Mouse (Mus musculus) thymus, adult 2 months (tissue): ENCODE measurements at regions not wholly inside any gene's neighbourhood (a gene's known extent, or its start where the extent isn't known, plus 50 kb on each side); places are given as distances from the start of the nearest gene placed in this dataset.

Source experiments
- DNase-seq: peaks from one replicate; pipeline ENCODE4 v3.0.0; 2021
- H3K27ac ChIP-seq: fragments of 200-500 bp; 2 replicates; pipeline ENCODE4 v1.5.1; 2012; ENCODE audit warnings: low read length, control low read depth; ENCODE audit not compliant: control insufficient read depth, insufficient read depth
- H3K27me3 ChIP-seq: fragments of 200-500 bp; 2 replicates; pipeline ENCODE4 v1.6.1; 2012; ENCODE audit warnings: mild to moderate bottlenecking, low read length, moderate library complexity, mixed read lengths; ENCODE audit not compliant: control insufficient read depth, insufficient read depth
- H3K36me3 ChIP-seq: fragments of 200-500 bp; 2 replicates; pipeline ENCODE4 v1.6.1; 2012; ENCODE audit warnings: mild to moderate bottlenecking, low read length, moderate library complexity; ENCODE audit not compliant: control insufficient read depth, insufficient read depth
- H3K4me1 ChIP-seq: fragments of 200-500 bp; replicated peaks from 2 replicates; pipeline ENCODE4 v1.6.1; 2012; ENCODE audit warnings: low read length; ENCODE audit not compliant: control insufficient read depth, insufficient read depth
- H3K4me3 ChIP-seq: fragments of 200-500 bp; 2 replicates; pipeline ENCODE4 v1.5.1; 2012; ENCODE audit warnings: mild to moderate bottlenecking, low read length, control low read depth, moderate library complexity; ENCODE audit not compliant: control insufficient read depth, insufficient read depth
- CTCF ChIP-seq: fragments of 200-500 bp; IDR thresholded peaks from 2 replicates; pipeline ENCODE4 v1.5.1; 2012; ENCODE audit warnings: mild to moderate bottlenecking, control low read depth, low read length, moderate library complexity, borderline replicate concordance; ENCODE audit not compliant: control insufficient read depth, poor library complexity, insufficient read depth; ENCODE audit errors: extremely low read depth
- POLR2A ChIP-seq: fragments of 200-500 bp; IDR thresholded peaks from 2 replicates; pipeline ENCODE4 v1.6.1; 2012; ENCODE audit warnings: mild to moderate bottlenecking, low read length, control low read depth, moderate library complexity; ENCODE audit not compliant: control insufficient read depth, poor library complexity, insufficient read depth; ENCODE audit errors: extremely low read depth
- WGBS: fragments of 180-500 bp; shearing (Covaris S2); methylation state at CpG from one replicate; pipeline ENCODE4 v1.1.7; 2018; 5-methylcytosine and 5-hydroxymethylcytosine counted together

DNA sequence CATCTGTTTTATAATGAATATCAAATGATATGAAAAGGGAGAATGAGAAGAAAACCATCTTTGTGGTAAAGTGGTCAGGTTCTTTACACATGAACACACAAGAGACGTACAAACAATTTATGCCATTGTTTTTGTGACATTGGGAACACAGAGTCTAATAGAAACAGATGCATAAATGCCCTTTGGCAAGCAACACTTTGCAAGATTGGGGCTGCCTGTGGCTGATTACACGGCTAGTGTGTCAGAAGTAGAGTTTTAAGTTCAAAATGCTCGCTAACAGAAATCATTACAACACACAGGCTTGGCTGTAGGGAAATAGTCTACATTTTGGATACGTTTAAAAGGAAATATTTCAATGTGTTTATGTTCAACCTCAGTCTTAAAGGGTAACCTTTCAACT lies 228.5 kb upstream of the Npvf start:
- TF ChIP-seq POLR2A (no peak), CTCF (no peak)
- no peaks in the 10 kb centered on the region for H3K27me3 ChIP-seq
- no peak overlapping the region for H3K27ac ChIP-seq
- no peaks in the 10 kb centered on the region for H3K4me1 ChIP-seq
- no peak overlapping the region for H3K4me3 ChIP-seq
- DNase-seq: no peak
- WGBS: 87% methylated on average over 4 of the region's 4 CpGs
- H3K36me3 ChIP-seq: no peaks in the 10 kb centered on the region

DNA sequence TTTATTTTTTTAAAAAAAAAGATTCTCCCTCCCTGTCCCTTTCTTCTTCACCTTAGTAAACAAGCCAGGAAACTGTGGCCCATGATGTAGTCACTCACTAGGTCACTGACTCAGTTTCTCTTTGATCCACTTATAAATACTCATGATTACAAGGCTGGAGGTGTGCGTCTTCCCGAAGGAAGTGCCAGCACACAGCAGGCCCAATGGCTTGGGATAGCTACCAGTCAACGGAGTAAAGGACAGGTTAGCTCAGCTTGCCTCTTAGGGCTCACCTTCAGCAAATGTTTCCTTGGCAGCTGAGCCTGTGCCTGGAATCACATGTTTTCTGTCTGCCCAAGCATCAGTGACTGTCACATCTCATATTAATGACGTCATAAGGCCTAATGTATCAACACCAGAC lies 230.8 kb upstream of the Npvf start:
- DNase-seq: no peak
- H3K4me3 ChIP-seq: no peak overlapping the region
- no peaks in the 10 kb centered on the region for H3K27me3 ChIP-seq
- no peaks in the 10 kb centered on the region for H3K4me1 ChIP-seq
- 92% methylated on average over 4 of the region's 4 CpGs for WGBS
- H3K36me3 ChIP-seq: no peaks in the 10 kb centered on the region
- H3K27ac ChIP-seq: no peak overlapping the region
- no peak for TF ChIP-seq POLR2A

DNA sequence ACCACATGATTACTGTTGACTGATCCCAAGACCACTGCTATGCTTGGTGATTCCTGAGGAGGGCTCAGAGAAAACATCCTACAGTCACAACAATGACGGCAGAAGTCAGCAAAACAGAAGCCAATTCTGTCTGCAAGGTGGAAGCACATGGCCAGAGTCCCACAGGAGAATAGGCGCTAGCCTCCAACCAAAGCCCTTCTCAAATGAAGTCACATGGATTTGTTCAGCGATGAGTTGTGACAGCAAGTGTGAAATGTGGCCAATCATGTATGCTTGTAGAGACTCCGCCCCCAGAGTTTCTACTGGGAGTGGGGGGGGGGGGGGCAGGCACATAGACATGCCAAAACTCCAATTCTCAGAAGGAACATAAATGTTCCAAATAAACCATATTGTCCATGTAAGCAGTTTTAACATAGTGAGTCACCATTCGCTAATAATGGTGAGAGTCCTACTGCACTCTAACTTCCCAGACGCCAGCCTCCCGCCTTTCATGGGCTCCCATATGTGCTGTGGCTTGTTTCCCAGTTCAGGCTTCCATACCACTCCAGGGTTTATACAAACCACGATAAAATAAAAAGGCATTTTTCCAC lies 231.6 kb upstream of the Npvf start:
- Histone ChIP-seq H3K4me1 (no peaks in the 10 kb centered on the region), H3K27me3 (no peaks in the 10 kb centered on the region), H3K4me3 (no peak overlapping the region), H3K36me3 (no peaks in the 10 kb centered on the region), H3K27ac (no peak overlapping the region)
- TF ChIP-seq CTCF: no peak
- no peak for DNase-seq
- WGBS: 92% methylated on average over 8 of the region's 8 CpGs

DNA sequence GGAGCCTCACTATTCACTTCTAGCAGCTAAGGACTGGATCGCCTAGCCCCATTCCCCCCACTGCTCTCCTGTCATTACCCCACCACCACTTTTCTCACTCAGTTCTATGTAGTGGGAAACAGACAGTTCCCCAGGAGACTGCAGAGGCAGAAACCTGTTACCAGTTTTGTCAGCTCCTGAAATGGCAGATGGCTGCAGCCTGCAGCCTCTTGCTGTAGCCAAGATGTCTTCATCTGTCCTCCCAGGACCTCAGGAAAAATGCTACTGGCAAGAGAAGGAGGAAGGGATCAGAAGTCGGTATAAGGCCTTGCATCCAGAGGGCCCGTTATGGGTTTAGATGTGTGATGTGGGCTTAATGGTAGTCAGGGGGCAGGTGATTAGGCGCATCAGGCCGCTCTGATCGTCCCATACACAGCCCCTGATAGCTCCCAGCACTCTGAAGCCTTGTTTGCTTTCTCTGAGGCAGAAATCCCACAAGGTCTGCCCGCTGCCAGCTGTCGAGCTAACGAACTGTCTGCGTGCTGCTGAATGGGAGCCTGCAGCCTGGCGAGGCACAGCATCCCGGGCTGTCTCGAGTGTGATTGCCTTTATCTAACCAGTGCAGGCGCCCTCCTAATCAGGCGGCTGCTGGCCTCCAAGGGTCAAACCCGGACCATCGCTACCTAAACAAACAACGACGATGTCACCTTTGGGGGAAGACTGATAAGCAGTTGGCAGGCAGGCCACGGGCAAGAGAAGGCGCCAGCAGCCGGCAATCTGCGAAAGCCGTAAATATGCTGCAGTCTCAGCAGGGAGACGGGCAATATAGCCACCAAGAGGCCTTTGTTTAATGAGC lies 236.3 kb upstream of the Npvf start:
- H3K27me3 ChIP-seq: no peaks in the 10 kb centered on the region
- no peaks in the 10 kb centered on the region for H3K36me3 ChIP-seq
- no peak for DNase-seq
- no peaks in the 10 kb centered on the region for H3K4me1 ChIP-seq
- no peak overlapping the region for H3K27ac ChIP-seq
- TF ChIP-seq CTCF (no peak), POLR2A (no peak)
- 42% methylated on average over 25 of the region's 25 CpGs for WGBS
- H3K4me3 ChIP-seq: no peak overlapping the region

DNA sequence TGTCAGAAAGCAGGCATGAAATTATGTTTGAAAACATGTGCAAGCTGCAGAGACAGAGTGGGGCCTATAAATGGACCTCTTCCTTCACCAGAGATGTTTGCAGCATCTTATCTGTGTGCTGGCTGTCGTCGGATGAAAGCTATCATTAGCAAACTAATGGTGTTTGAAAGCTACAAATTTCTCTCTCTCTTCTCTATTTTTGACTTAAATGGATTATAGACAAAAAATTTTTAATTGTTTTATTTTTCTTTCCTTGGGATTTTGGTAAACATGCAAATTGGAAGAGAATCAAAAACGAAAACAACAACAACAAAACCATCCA lies 236.9 kb upstream of the Npvf start:
- Histone ChIP-seq H3K4me3 (no peak overlapping the region), H3K27me3 (no peaks in the 10 kb centered on the region), H3K27ac (no peak overlapping the region), H3K36me3 (no peaks in the 10 kb centered on the region), H3K4me1 (no peaks in the 10 kb centered on the region)
- no peak for DNase-seq
- 79% methylated on average over 3 of the region's 3 CpGs for WGBS
- TF ChIP-seq CTCF: no peak
- no peak for TF ChIP-seq POLR2A

DNA sequence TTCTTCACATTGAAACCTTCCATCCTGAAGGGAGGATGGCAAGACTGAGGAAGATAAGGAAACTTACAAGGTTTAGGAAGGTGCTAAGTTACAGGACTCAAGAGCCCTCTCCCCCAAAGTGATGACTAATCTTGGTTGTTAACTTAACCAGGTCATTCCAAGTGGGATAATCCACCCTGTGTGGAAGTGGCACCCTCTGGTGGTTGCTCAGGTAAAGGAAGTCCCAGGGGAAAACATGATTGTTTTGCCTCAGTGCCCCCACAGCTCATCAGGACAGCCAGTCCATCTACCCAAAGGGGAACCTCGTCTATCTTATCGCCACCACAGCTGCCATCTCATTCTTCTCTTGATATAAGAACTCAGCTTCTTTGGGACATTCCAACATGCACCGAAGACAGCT lies 244.6 kb upstream of the Npvf start:
- Histone ChIP-seq H3K4me1 (no peaks in the 10 kb centered on the region), H3K36me3 (no peaks in the 10 kb centered on the region), H3K27me3 (no peaks in the 10 kb centered on the region), H3K4me3 (no peak overlapping the region), H3K27ac (no peak overlapping the region)
- 93% methylated on average over 3 of the region's 3 CpGs for WGBS
- no peak for DNase-seq
- TF ChIP-seq CTCF (no peak), POLR2A (no peak)
